Mouse (Mus musculus) left cerebral cortex, adult 6 months (tissue): ENCODE data around the gene Lias. TPM values are rescaled to one million over a fixed set of nuclear protein-coding genes. Genes with fewer than 3 reads are reported as not detected.

Source experiments
- long read RNA-seq, 2 experiments: library from polyadenylated mRNA; unstranded; transcript quantifications; one replicate each; pipeline ENCODE4 v2.0.0; 2019 to 2020
- polyA plus RNA-seq: library from polyadenylated mRNA; unstranded; fragments of <200 nt; fragmentation: Nextera tagmentation; gene quantifications from 2 replicates; pipeline ENCODE4 v1.2.3, GENCODE M21; 2021

The Lias gene
- 44.2 and 53.2 TPM in 2 replicates for polyA plus RNA-seq
- long read RNA-seq, experiment 1, transcript Lias-201 (11 exons, 2,996 nt): minor isoform, 30 of 141 reads
- long read RNA-seq, experiment 1, transcript Lias-202 (11 exons, 1,668 nt): major isoform, 102 of 141 reads
- long read RNA-seq, experiment 1, partial matches to known transcripts: 1 of 141 reads
- long read RNA-seq, experiment 1, other reads (novel, unspliced or antisense): 6 of 141 reads
- long read RNA-seq, experiment 2, transcript Lias-201 (11 exons, 2,996 nt): minor isoform, 7 of 69 reads
- long read RNA-seq, experiment 2, transcript Lias-202 (11 exons, 1,668 nt): major isoform, 48 of 69 reads
- long read RNA-seq, experiment 2, partial matches to known transcripts: 10 of 69 reads
- long read RNA-seq, experiment 2, other reads (novel, unspliced or antisense): 4 of 69 reads

DNA sequence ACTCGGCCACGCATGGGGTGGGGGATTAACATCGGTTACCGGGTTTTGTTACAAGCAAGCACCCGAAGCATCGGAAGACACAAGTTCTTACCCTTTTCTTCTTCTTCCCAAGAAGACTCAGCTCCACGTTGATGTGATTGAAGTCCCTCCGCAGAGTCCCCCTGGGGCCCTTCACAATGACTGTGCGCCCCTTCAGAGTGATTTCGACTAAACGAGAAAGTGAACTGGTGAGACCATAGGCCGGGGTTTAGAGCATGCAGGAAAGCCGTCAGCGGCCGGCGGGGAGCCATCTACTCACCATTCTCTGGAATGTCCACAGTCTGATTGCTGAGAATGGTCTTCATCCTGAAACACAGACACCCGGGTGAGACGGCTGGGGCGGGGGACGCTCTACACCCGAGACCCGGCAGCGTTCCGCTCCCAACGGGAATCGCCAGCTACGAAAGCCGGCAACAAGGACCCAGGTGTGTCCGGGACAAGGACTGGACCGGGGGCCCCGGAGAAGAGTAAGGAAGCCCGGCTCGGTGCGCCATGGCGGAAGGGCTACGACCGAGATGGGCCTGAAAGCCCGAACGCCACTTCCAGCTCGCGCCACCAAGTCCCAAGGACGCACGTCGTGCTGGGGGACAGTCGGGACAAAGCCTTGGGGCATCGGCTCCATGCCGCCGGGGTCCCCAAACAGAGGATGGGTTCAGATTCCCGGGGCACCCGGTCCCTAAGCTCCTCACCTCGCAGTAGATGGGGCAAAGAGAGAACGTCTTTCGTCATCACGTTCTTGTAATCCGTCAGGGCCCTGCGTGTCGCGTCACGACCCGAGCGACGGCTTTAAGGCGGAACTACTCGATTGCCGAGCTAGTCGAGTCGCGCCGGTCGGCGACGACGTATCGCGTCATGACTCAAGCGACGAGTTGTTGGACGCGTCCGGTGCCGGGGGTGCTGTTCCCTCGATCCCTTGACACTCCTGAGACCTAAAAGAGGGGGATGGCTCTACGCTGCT lies at the start of gene Lias, which contains the start of gene Rpl9:
Gene Lias (plus strand): TSS at position 850 of the 997 bp plus-strand sequence.
Gene Rpl9 (minus strand): TSS at position 797 of the 997 bp plus-strand sequence.

DNA sequence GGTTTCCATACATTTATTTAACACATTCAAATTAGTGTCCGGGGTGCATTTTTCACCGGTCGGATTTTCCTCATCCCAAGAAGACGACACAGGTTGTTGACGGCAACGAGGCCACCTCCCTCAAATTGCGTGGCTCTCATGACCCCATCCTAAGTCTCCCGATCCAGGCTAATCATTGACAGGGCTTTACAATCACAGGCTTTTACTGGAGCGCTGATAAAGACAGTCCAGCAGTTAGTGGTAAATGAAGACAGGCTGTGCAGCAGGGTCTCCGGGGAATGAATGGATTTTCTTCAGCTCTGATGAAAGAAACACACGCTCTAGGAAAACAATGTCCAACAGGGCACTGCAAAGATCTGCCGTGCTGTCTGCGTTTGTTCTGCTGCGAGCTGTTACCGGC lies 43.1 kb upstream of the Lias start, which contains the start of gene Klb:
Gene Klb (plus strand): TSS at position 147 of the 400 bp plus-strand sequence.

DNA sequence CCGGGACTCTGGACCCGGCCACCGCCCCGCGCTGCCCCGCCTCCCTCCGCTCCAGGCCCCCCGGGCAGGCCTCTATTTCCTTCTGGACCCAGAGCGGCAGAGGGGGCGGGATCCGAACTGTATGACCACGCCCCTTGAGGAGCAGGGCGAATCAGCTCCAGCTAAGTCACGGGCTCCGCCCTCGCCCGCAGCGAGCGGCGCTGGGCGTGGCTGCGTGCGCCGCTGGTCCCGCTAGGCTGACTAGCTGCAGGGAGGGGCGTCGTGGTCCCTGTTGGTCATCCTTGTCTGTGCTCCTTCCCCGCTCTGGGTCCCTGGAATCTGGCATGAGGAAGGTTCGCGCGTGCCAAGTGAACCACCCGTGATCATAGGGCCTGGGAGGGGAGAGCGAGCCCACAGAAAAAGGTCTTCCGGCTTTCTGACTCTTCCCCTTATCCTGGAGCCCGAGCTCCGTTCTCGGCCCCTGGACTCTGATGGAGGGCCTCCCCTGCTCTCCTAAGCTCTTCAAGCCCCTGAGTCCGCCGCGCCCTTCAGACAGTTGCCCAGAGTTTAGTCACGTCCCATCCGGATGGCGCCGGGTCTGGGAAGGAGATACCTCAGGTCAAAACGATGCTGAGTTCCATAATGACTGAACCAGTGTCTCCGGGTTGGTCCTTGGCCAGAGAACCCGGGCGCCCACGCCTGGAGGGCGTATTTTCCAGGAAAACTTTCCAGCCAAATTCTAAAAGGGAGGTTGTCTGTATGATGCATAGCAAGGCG lies 44.7 kb downstream of the Lias start, which contains the start of gene Ugdh:
Gene Ugdh (minus strand): TSS at position 144 of the 756 bp plus-strand sequence.

Other genes starting within 250 kb of the Lias start
- gene Wdr19, start 191.8 kb upstream of the Lias start, polyA plus RNA-seq: 6.6 and 7.2 TPM in 2 replicates
- gene Rfc1, start 55.8 kb upstream of the Lias start, polyA plus RNA-seq: 31.9 and 34.4 TPM in 2 replicates
- gene Klb, start 43.2 kb upstream of the Lias start, polyA plus RNA-seq: not detected in 2 replicates
- gene Rpl9, start 53 bp upstream of the Lias start, polyA plus RNA-seq: 2,083 and 2,314 TPM in 2 replicates
- 9.7 and 13.4 TPM in 2 replicates for gene Ugdh, start 44.5 kb downstream of the Lias start, polyA plus RNA-seq
- gene Gm43552, start 101.3 kb downstream of the Lias start, polyA plus RNA-seq: 2.7 TPM in 1 of 2 replicates, not detected in the other
- gene Smim14, start 145.7 kb downstream of the Lias start, polyA plus RNA-seq: 214 and 251 TPM in 2 replicates
- gene Ube2k, start 145.7 kb downstream of the Lias start, polyA plus RNA-seq: 73.2 and 74.7 TPM in 2 replicates